Mouse (Mus musculus) cortical plate, adult 2 months (tissue): ENCODE measurements around the gene Lclat1. TPM values are rescaled to one million over a fixed set of nuclear protein-coding genes. Genes with fewer than 3 reads are reported as not detected.
"Not testable (repeated sequence)": the region's sequence is repeated elsewhere in the genome, so short reads cannot be mapped to it uniquely, and the experiment has no call there.

Experiments used
- H3K27ac ChIP-seq: fragments of 200-500 bp; 2 replicates; pipeline ENCODE4 v1.5.1; 2012; ENCODE audit warnings: low read length, control low read depth, inconsistent platforms; ENCODE audit not compliant: insufficient read depth
- H3K4me1 ChIP-seq: fragments of 200-500 bp; 2 replicates; pipeline ENCODE4 v1.6.1; 2011; ENCODE audit warnings: low read length; ENCODE audit not compliant: control insufficient read depth, insufficient read depth
- H3K4me3 ChIP-seq: fragments of 200-500 bp; 2 replicates; pipeline ENCODE4 v1.5.1; 2011; ENCODE audit warnings: mild to moderate bottlenecking, low read length, control low read depth; ENCODE audit not compliant: insufficient read depth
- CTCF ChIP-seq: fragments of 200-500 bp; IDR thresholded peaks from 2 replicates; pipeline ENCODE4 v1.5.1; 2011; ENCODE audit warnings: mild to moderate bottlenecking, control low read depth, low read length; ENCODE audit not compliant: insufficient read depth; ENCODE audit errors: extremely low read depth
- POLR2A ChIP-seq: fragments of 200-500 bp; IDR thresholded peaks from 2 replicates; pipeline ENCODE4 v1.6.1; 2011; ENCODE audit warnings: mild to moderate bottlenecking, low read length, control low read depth; ENCODE audit not compliant: insufficient read depth; ENCODE audit errors: extremely low read depth
- polyA plus RNA-seq: library from polyadenylated mRNA; depleted of rRNA; stranded (reverse); fragments of >200 nt; gene quantifications from 2 replicates; pipeline ENCODE4 v1.2.3, GENCODE M21; 2012; rRNA removed

The Lclat1 gene
- polyA plus RNA-seq, 1 experiment, result 21.1 TPM

DNA sequence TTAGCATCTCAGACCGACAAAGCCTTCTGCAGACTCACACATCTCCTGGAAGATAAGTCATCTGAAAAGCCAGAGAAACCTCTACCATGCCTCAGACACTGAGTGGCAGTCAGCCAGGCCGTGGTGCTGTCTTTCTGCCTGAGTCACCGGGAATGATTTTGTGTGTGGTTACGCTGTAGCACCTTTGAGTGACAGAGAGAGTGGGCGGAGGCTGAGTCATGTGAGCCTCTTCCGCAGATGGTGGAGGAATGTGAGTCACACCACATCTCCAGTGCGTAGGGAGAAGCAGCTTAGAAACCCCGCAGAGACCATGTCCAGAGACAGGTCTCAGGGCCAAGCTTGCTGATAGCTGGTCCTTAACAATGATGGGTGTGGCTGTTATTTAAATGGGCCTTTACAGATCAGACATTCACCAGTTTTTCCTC is 155.3 kb downstream of the Lclat1 start:
- TF ChIP-seq CTCF, result no peak
- no peak for TF ChIP-seq POLR2A
- Histone ChIP-seq H3K4me3 (no peak overlapping the region), H3K4me1 (peaks cover 3% of the 10 kb centered on the region), H3K27ac (no peak overlapping the region)

DNA sequence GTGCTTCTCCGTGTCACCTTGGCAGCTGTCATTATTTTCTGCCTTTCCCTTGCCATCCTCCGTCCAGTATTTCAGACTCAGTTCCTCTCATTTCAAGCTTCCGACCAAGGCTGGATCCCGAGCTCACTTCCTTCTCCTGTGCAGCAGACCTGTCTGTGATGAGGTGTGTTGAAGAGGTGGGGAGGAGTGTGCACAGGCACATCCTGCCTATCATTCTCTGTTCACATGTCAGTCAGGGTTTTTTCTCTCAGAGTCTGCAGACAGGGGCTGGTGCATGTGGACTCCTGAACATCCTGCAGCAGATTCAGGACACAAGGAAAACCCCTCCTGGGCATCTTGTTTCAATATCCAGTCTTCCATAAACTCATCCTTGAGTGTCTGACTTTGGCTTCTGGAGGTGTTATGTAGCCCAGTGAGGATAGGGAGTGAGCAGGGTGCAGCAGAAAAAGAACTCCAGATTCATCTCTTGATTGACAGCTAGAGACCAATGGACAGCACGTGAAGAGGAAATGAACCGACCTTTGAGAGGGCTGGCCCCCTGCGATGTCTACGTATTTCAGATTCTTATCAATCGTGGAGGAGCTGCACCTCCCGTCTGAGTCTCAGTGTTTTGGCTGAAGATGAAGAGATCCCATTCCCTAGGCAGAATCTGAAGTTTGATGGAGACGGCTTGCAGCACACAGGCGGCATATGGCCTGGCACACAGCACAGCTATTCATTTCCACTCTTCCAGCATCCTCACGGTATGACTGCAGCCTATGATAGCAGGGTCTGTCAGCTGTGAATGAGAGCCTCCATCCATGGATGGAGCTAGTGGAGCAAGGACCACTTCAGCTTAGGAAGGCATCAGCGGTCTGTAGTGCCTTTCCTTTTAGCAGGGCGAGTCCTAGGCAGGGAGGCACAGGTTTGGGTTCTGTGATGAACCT is 163.3 kb downstream of the Lclat1 start:
- Histone ChIP-seq H3K27ac (peak overlapping the region; percentile 71), H3K4me1 (peaks cover 12% of the 10 kb centered on the region), H3K4me3 (peak overlapping the region; percentile 10)
- no peak for TF ChIP-seq POLR2A
- no peak for TF ChIP-seq CTCF

DNA sequence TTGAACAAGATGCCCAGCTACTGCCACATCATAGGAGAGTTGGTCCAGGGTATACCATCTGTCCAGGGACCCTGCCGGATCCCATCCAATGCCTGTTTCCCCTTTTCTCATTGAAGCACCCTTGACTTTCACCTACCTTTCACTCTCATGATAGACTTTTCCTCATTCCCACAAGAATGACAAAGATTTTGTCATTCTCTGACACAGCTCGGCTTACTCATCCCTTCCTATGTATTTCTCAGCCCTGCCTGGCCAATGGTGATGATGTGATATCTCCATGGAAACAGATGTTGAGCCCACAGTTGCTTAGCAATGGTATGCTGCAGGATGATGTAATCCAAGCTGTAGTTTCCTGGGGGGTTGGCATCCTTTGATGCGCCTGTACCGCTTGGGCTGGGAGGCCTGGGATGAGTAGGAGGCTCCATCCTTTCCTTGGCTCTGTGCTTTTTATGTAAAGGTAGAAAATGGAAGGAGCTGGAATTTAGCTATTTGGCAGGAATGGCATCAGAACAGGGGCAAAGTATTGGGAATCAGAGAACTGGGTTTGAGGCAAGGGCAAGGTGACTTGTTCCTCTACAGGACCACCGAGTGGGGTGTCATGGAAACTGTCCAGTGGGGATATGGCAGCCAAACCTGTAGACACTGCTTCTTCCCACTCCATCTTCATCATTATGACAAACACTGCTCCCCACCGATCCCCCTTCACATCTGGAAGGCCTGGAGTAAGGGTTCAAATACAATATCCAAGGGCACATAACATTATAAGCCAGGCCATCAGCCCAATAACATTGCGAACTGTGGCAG is 164.2 kb downstream of the Lclat1 start:
- Histone ChIP-seq H3K4me1 (peaks cover 12% of the 10 kb centered on the region), H3K4me3 (peak overlapping the region; percentile 10), H3K27ac (peak overlapping the region; percentile 71)
- 0 out of 2 replicates have a peak, but pooled peaks have one; percentile 40 for TF ChIP-seq POLR2A
- TF ChIP-seq CTCF, result no peak

DNA sequence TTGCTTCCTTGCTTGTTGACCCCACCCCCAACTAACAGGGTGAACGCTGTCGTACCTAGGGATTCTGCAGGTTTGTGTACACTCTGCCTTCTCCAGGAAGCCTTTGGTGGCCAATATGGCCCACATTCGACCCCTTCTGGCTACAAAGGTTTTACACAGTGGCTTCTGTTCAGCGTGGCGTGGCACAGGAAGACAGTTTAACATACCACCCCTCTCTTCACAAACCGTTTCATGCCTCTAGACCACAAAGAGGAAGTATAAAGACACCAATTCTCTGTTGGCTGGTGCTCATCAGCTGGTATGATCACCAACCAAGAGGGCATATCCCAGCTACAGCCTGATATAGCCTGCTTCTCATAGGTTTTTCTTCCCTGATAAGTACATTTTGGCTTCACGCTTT is 166.0 kb downstream of the Lclat1 start:
- Histone ChIP-seq H3K27ac (no peak overlapping the region), H3K4me3 (no peak overlapping the region), H3K4me1 (peaks cover 12% of the 10 kb centered on the region)
- TF ChIP-seq CTCF (no peak), POLR2A (no peak)

DNA sequence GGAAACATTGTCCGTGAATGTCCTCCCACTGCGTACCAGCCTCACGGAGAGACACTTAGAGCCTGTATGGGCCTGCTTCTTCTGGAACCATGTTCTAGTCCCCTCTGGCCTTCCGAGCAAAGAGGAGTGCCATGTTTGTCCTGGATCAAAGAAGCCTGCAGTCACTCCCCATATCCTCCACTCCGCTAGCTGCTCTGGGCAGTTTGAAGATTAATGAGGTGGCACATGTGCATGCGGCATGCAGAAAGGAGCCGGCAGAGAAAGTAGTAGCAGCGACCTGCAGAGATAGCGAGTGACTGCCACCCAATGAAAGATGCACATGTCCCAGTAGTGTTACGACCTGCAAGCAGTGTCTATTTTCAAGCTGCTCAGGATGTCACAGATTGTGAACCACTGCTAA is 167.3 kb downstream of the Lclat1 start:
- Histone ChIP-seq H3K4me3 (no peak overlapping the region), H3K4me1 (peaks cover 12% of the 10 kb centered on the region), H3K27ac (no peak overlapping the region)
- TF ChIP-seq CTCF (no peak), POLR2A (no peak)

DNA sequence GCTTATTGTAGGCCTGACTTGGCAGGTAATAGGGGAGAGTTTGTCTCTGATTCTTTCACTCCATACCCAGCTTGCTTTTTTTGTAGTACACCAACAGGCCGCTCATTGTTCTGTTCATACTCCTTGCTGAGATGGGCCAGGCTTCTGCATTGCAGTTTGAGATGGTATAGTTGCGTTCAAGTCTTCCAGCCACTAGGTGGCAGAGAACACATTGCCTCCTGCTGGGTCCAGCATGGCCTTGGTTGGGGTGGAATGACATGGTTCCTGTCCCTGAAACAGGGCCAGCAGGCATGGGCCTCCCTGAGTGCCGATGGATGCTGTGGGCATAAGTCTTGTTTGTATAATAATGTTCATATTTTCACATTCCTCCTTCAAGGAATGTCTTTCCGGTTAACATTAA is 170.0 kb downstream of the Lclat1 start:
- TF ChIP-seq CTCF (no peak), POLR2A (no peak)
- H3K4me1 ChIP-seq, result no peaks in the 10 kb centered on the region
- H3K4me3 ChIP-seq, result no peak overlapping the region
- no peak overlapping the region for H3K27ac ChIP-seq

DNA sequence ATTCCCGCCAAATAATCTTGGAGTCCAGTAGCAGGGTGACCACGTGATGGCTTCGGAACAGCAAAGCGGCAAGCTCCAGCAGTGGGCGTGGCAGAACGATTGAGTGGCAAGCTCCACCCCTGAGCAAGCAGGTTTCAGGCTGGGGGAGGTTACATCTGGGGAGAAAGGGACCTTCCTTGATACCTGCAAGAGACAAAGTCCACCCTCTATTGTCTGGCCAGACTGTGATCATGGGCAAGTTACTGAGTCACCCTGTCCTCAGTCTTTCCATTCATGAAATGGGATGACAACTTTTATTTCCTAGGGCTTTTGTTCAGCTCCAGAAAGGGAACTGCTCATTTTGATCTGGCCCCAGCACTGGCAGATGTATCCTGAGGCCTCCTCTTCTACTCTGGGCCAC is 174.9 kb downstream of the Lclat1 start:
- H3K4me1 ChIP-seq, H3K4me3 ChIP-seq, H3K27ac ChIP-seq: not testable (repeated sequence)

DNA sequence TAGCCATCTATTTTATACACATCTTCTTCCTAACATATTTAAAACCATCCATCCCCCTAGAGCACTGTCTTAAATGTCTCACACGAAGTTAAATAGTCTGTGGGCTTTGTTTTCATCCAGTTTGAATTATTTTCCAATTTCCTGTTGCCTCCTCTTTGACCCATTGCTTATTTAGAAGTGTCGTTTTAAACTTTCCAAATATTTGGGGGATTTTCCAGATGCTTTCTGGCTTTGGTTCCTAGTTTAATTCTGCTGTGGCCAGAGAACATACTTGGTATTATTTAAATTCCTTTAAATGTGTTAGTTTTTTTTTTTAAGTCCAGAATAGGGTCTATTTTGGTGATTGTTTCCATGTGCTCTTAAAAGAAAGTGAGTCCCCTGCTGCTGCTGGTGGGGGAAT is 176.5 kb downstream of the Lclat1 start:
- no peak overlapping the region for H3K4me3 ChIP-seq
- H3K27ac ChIP-seq, result no peak overlapping the region

More for the DNA sequence above, 176.5 kb downstream of the Lclat1 start:
- no peaks in the 10 kb centered on the region for H3K4me1 ChIP-seq
- no peak for TF ChIP-seq POLR2A
- no peak for TF ChIP-seq CTCF

Other genes starting within 250 kb of the Lclat1 start
- gene Lbh, start 189.7 kb upstream of the Lclat1 start, polyA plus RNA-seq, result 37.7 and 40.1 TPM in 2 replicates